Mouse (Mus musculus) MEL (cell line): ENCODE results near the gene Lpar6. TPM values are rescaled to one million over a fixed set of nuclear protein-coding genes. Genes with fewer than 3 reads are reported as not detected.

ENCODE experiments used
- DNase-seq: peaks from one replicate; pipeline ENCODE4 v3.0.0; 2011; ENCODE audit warnings: low read depth, low spot score
- H3K27ac ChIP-seq: 2 replicates; pipeline ENCODE4 v1.5.1; 2012; ENCODE audit warnings: low read depth, mild to moderate bottlenecking, control low read depth, low read length, moderate library complexity; ENCODE audit not compliant: control insufficient read depth
- H3K27me3 ChIP-seq, 2 experiments: fragments of 150-350 bp in 1 of 2; sonication (generic) in 1 of 2; 2 replicates each; pipeline ENCODE4 v1.6.1; 2012; ENCODE audit warnings: low read length in 2 of 2, mild to moderate bottlenecking in 2 of 2, improper control_type of control experiment in 1 of 2, moderate library complexity in 1 of 2; ENCODE audit not compliant: insufficient read depth in 2 of 2, control insufficient read depth in 1 of 2
- H3K36me3 ChIP-seq, 2 experiments: 2 replicates each; pipeline ENCODE4 v1.6.1; 2012 to 2014; ENCODE audit warnings: low read length in 2 of 2, improper control_type of control experiment in 1 of 2, inconsistent platforms in 1 of 2, mild to moderate bottlenecking in 1 of 2; ENCODE audit not compliant: insufficient read depth in 2 of 2, control insufficient read depth in 1 of 2
- H3K4me1 ChIP-seq, 2 experiments: fragments of 150-350 bp in 1 of 2; sonication (generic) in 1 of 2; 2 replicates each; pipeline ENCODE4 v1.6.1; 2012; ENCODE audit warnings: low read length in 2 of 2, improper control_type of control experiment in 1 of 2, mild to moderate bottlenecking in 1 of 2; ENCODE audit not compliant: insufficient read depth in 2 of 2, control insufficient read depth in 1 of 2
- H3K4me3 ChIP-seq, 2 experiments: fragments of 150-350 bp in 1 of 2; sonication (generic) in 1 of 2; 2 replicates each; pipeline ENCODE4 v1.5.1; 2012; ENCODE audit warnings: low read depth in 2 of 2, low read length in 2 of 2, mild to moderate bottlenecking in 2 of 2, moderate library complexity in 2 of 2, control low read depth in 1 of 2, improper control_type of control experiment in 1 of 2; ENCODE audit not compliant: control insufficient read depth in 1 of 2, insufficient read depth in 1 of 2
- H3K79me2 ChIP-seq: 2 replicates; pipeline ENCODE4 v1.6.1; 2012; ENCODE audit warnings: mild to moderate bottlenecking, low read length, moderate library complexity; ENCODE audit not compliant: control insufficient read depth, poor library complexity, insufficient read depth
- H3K9ac ChIP-seq: 2 replicates; pipeline ENCODE4 v1.6.1; 2012; ENCODE audit warnings: low read depth, mild to moderate bottlenecking, control low read depth, low read length, moderate library complexity; ENCODE audit not compliant: control insufficient read depth, poor library complexity, severe bottlenecking
- H3K9me3 ChIP-seq: fragments of 150-350 bp; sonication (generic); replicated peaks from 2 replicates; pipeline ENCODE4 v1.6.1; 2012; ENCODE audit warnings: mild to moderate bottlenecking, low read length, improper control_type of control experiment, moderate library complexity; ENCODE audit not compliant: insufficient read depth
- CHD1 ChIP-seq: IDR thresholded peaks from 2 replicates; pipeline ENCODE4 v1.6.1; 2012; ENCODE audit warnings: low read depth, mild to moderate bottlenecking, inconsistent platforms, low read length, improper control_type of control experiment
- CHD2 ChIP-seq: IDR thresholded peaks from 2 replicates; pipeline ENCODE4 v1.6.1; 2011; ENCODE audit warnings: low read length, improper control_type of control experiment
- CTCF ChIP-seq, 3 experiments: IDR thresholded peaks in 2 of 3; conservative IDR thresholded peaks in 1 of 3; 2 replicates each; pipeline ENCODE4 v1.5.1; 2011 to 2012; ENCODE audit warnings: low read length in 3 of 3, low read depth in 2 of 3, mild to moderate bottlenecking in 2 of 3, improper control_type of control experiment in 1 of 3, inconsistent platforms in 1 of 3, mixed read lengths in 1 of 3, moderate library complexity in 1 of 3; ENCODE audit not compliant: control insufficient read depth in 1 of 3, insufficient read depth in 1 of 3, poor library complexity in 1 of 3, severe bottlenecking in 1 of 3
- E2F4 ChIP-seq: IDR thresholded peaks from 2 replicates; pipeline ENCODE4 v1.6.1; 2011; ENCODE audit warnings: low read depth, low read length, improper control_type of control experiment, borderline replicate concordance
- ELF1 ChIP-seq: IDR thresholded peaks from 2 replicates; pipeline ENCODE4 v1.6.1; 2014; ENCODE audit warnings: low read depth, mild to moderate bottlenecking, inconsistent platforms, low read length, improper control_type of control experiment, moderate library complexity
- EP300 ChIP-seq, 2 experiments: IDR thresholded peaks; 2 replicates each; pipeline ENCODE4 v1.6.1; 2011; ENCODE audit warnings: improper control_type of control experiment in 2 of 2, low read length in 2 of 2, low read depth in 1 of 2, mild to moderate bottlenecking in 1 of 2
- GABPA ChIP-seq: IDR thresholded peaks from 2 replicates; pipeline ENCODE4 v1.6.1; 2012; ENCODE audit warnings: low read depth, mild to moderate bottlenecking, inconsistent platforms, low read length, improper control_type of control experiment, moderate library complexity
- JUND ChIP-seq: IDR thresholded peaks from 2 replicates; pipeline ENCODE4 v1.6.1; 2011; ENCODE audit warnings: low read depth, mild to moderate bottlenecking, improper control_type of control experiment, low read length
- MAFK ChIP-seq: IDR thresholded peaks from 2 replicates; pipeline ENCODE4 v1.6.1; 2011; ENCODE audit warnings: low read depth, mild to moderate bottlenecking, low read length, improper control_type of control experiment, borderline replicate concordance
- MAX ChIP-seq: IDR thresholded peaks from 2 replicates; pipeline ENCODE4 v1.6.1; 2011; ENCODE audit warnings: low read length, improper control_type of control experiment
- MAZ ChIP-seq: IDR thresholded peaks from 2 replicates; pipeline ENCODE4 v1.6.1; 2012; ENCODE audit warnings: low read depth, mild to moderate bottlenecking, inconsistent platforms, low read length, improper control_type of control experiment
- MXI1 ChIP-seq: IDR thresholded peaks from 2 replicates; pipeline ENCODE4 v1.6.1; 2011; ENCODE audit warnings: mild to moderate bottlenecking, low read depth, low read length, improper control_type of control experiment
- MYB ChIP-seq: IDR thresholded peaks from 2 replicates; pipeline ENCODE4 v1.6.1; 2011; ENCODE audit warnings: mild to moderate bottlenecking, low read depth, low read length, improper control_type of control experiment
- NELFE ChIP-seq: IDR thresholded peaks from 2 replicates; pipeline ENCODE4 v1.6.1; 2011; ENCODE audit warnings: low read depth, low read length, improper control_type of control experiment
- NRF1 ChIP-seq: IDR thresholded peaks from 2 replicates; pipeline ENCODE4 v1.6.1; 2014; ENCODE audit warnings: low read depth, mild to moderate bottlenecking, inconsistent platforms, low read length, improper control_type of control experiment, moderate library complexity; ENCODE audit not compliant: poor library complexity, insufficient read depth, severe bottlenecking
- POLR2A ChIP-seq, 2 experiments: IDR thresholded peaks; 2 replicates each; pipeline ENCODE4 v1.6.1; 2011 to 2012; ENCODE audit warnings: low read length in 2 of 2, mild to moderate bottlenecking in 2 of 2, control low read depth in 1 of 2, improper control_type of control experiment in 1 of 2, low read depth in 1 of 2, moderate library complexity in 1 of 2; ENCODE audit not compliant: control insufficient read depth in 1 of 2, insufficient read depth in 1 of 2, poor library complexity in 1 of 2
- POLR2AphosphoS5 ChIP-seq: IDR thresholded peaks from 2 replicates; pipeline ENCODE4 v1.6.1; 2012; ENCODE audit warnings: low read depth, borderline replicate concordance, mild to moderate bottlenecking, inconsistent platforms, low read length, moderate library complexity, mixed read lengths
- RAD21 ChIP-seq: IDR thresholded peaks from 2 replicates; pipeline ENCODE4 v1.6.1; 2011; ENCODE audit warnings: mild to moderate bottlenecking, low read depth, low read length, improper control_type of control experiment
- RCOR1 ChIP-seq: IDR thresholded peaks from 2 replicates; pipeline ENCODE4 v1.6.1; 2012; ENCODE audit warnings: low read depth, mild to moderate bottlenecking, inconsistent platforms, low read length, improper control_type of control experiment
- TAL1 ChIP-seq: IDR thresholded peaks from 2 replicates; pipeline ENCODE4 v1.6.1; 2012; ENCODE audit warnings: mild to moderate bottlenecking, inconsistent platforms, low read length, moderate library complexity, mixed read lengths
- TBP ChIP-seq: IDR thresholded peaks from 2 replicates; pipeline ENCODE4 v1.8.0; 2011; ENCODE audit warnings: low read depth, low read length, improper control_type of control experiment
- ZNF384 ChIP-seq: IDR thresholded peaks from 2 replicates; pipeline ENCODE4 v1.6.1; 2012; ENCODE audit warnings: low read depth, mild to moderate bottlenecking, inconsistent platforms, low read length, improper control_type of control experiment
- polyA plus RNA-seq, 2 experiments: library from polyadenylated mRNA; stranded (reverse) in 1 of 2; unstranded in 1 of 2; fragments of >175 nt in 1 of 2; fragments of >200 nt in 1 of 2; gene quantifications; 2 replicates each; pipeline versions ENCODE4 v1.2.1 to v1.2.4; 2012; ENCODE audit warnings: low replicate concordance in 2 of 2, low read depth in 1 of 2; ENCODE audit not compliant: insufficient read length in 2 of 2, insufficient read depth in 1 of 2, missing spikeins in 1 of 2
- total RNA-seq: library from RNA; depleted of rRNA; stranded (reverse); fragments of 300-350 nt; gene quantifications from 2 replicates; pipeline ENCODE4 v1.2.3, GENCODE M21; 2012; rRNA removed

Gene Lpar6
- total RNA-seq (not detected in 2 replicates), polyA plus RNA-seq (not detected)

- H3K4me3 ChIP-seq: no peak within 1 kb of the TSS
- H3K79me2 ChIP-seq: no peaks in the 10 kb centered on the region
- no peak for DNase-seq
- no peak for TF ChIP-seq ZNF384
- TF ChIP-seq GABPA: no peak
- TF ChIP-seq MXI1: no peak
- no peak for TF ChIP-seq ELF1
- TF ChIP-seq CHD1: no peak
- no peak for TF ChIP-seq RAD21
- no peak for TF ChIP-seq E2F4
- no peak for TF ChIP-seq MYB
- no peak for TF ChIP-seq CTCF (IDR thresholded peaks at IDR 0.05 in 2 of 3, conservative IDR thresholded peaks at IDR 0.05 in 1 of 3; ENCODE audit: control insufficient read depth in 1 of 3, insufficient read depth in 1 of 3, low read depth in 2 of 3, low read length in 3 of 3, poor library complexity in 1 of 3, severe bottlenecking in 1 of 3)
- no peak for TF ChIP-seq TBP
- no peak for TF ChIP-seq RCOR1
- H3K27ac ChIP-seq: no peak within 1 kb of the TSS
- no peaks in the 10 kb centered on the region; a peak in 1 of 4 replicates for H3K4me1 ChIP-seq
- H3K36me3 ChIP-seq: peaks cover 0 to 2% of the 10 kb centered on the region in 2 experiments; a peak in 1 of 4 replicates
- no peak within 1 kb of the TSS for H3K9ac ChIP-seq
- H3K27me3 ChIP-seq: no peaks in the 10 kb centered on the region
- no peaks in the 10 kb centered on the region for H3K9me3 ChIP-seq
These were observed at the start of gene Lpar6 for GRCm38 (mm10) chr14:73237848-73238321. Gene Lpar6, plus strand, starts transcription at chr14:73237895.

DNA sequence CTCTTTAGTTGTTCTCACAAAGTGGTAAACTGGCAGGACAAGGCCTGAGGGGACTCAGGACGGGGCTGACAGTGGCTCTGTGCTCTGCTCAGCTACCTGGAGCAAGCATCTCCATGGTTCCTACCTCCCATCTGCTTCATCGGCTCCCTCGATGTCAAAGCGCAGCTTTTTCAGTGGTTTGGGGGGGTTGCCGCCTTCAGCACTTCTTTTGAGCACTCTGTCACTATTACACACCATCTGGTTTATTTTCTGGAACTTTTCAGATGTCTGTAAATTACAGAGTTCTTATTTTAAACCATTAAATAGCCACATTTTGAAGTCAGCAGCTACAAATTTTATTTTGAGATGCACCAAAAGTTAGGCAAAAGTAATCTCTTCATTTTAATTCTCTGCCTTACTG lies 38.6 kb upstream of the Lpar6 start:
- no peak for DNase-seq
- Histone ChIP-seq H3K9ac (no peak overlapping the region), H3K9me3 (no peaks in the 10 kb centered on the region), H3K4me3 (no peak overlapping the region), H3K27me3 (no peaks in the 10 kb centered on the region), H3K4me1 (no peaks in the 10 kb centered on the region; a peak in 1 of 4 replicates), H3K36me3 (no peaks in the 10 kb centered on the region; a peak in 2 of 4 replicates), H3K27ac (no peak overlapping the region), H3K79me2 (no peaks in the 10 kb centered on the region)
- TF ChIP-seq CHD2: no peak
- no peak for TF ChIP-seq NRF1
- TF ChIP-seq MXI1: no peak
- TF ChIP-seq POLR2AphosphoS5: no peak
- TF ChIP-seq ELF1: no peak
- no peak for TF ChIP-seq NELFE
- no peak for TF ChIP-seq E2F4
- no peak for TF ChIP-seq POLR2A (IDR thresholded peaks at IDR 0.05; ENCODE audit: control insufficient read depth in 1 of 2, insufficient read depth in 1 of 2, low read depth in 1 of 2, low read length in 2 of 2, poor library complexity in 1 of 2)
- TF ChIP-seq TBP: no peak
- TF ChIP-seq MAZ: no peak
- no peak for TF ChIP-seq EP300 (IDR thresholded peaks at IDR 0.05; ENCODE audit: low read depth in 1 of 2, low read length in 2 of 2)
- no peak for TF ChIP-seq MAX
- TF ChIP-seq JUND: no peak
- no peak for TF ChIP-seq TAL1
- TF ChIP-seq MAFK: no peak
